Mouse (Mus musculus) spleen, adult 2 months (tissue): ENCODE data around the gene Krt33a. TPM values are rescaled to one million over a fixed set of nuclear protein-coding genes. Genes with fewer than 3 reads are reported as not detected.

ENCODE experiments used
- DNase-seq, 2 experiments: peaks; one replicate each; pipeline versions ENCODE4 v3.0.0 to v3.0.0-alpha.2; 2012 to 2021; ENCODE audit warnings: low spot score in 2 of 2, low read depth in 1 of 2
- H3K27ac ChIP-seq: fragments of 200-500 bp; 2 replicates; pipeline ENCODE4 v1.5.1; 2012; ENCODE audit warnings: low read length, inconsistent platforms; ENCODE audit not compliant: insufficient read depth
- H3K27me3 ChIP-seq: fragments of 200-500 bp; 2 replicates; pipeline ENCODE4 v1.6.1; 2012; ENCODE audit warnings: mild to moderate bottlenecking, moderate library complexity, low read length, inconsistent platforms; ENCODE audit not compliant: control insufficient read depth, insufficient read depth
- H3K36me3 ChIP-seq: fragments of 200-500 bp; 2 replicates; pipeline ENCODE4 v1.6.1; 2012; ENCODE audit warnings: mild to moderate bottlenecking, low read length, inconsistent platforms; ENCODE audit not compliant: control insufficient read depth, insufficient read depth
- H3K4me1 ChIP-seq: fragments of 200-500 bp; 2 replicates; pipeline ENCODE4 v1.6.1; 2011; ENCODE audit warnings: inconsistent platforms; ENCODE audit not compliant: control insufficient read depth, insufficient read depth, insufficient read length
- H3K4me3 ChIP-seq: fragments of 200-500 bp; 2 replicates; pipeline ENCODE4 v1.5.1; 2011; ENCODE audit warnings: mild to moderate bottlenecking, inconsistent platforms; ENCODE audit not compliant: insufficient read depth, insufficient read length; ENCODE audit errors: extremely low read depth
- CTCF ChIP-seq: fragments of 200-500 bp; IDR thresholded peaks from 2 replicates; pipeline ENCODE4 v1.5.1; 2011; ENCODE audit warnings: mild to moderate bottlenecking, inconsistent platforms; ENCODE audit not compliant: insufficient read depth, insufficient read length, insufficient replicate concordance; ENCODE audit errors: extremely low read depth
- POLR2A ChIP-seq: fragments of 200-500 bp; IDR thresholded peaks from 2 replicates; pipeline ENCODE4 v1.6.1; 2011; ENCODE audit warnings: low read depth, low read length, inconsistent platforms
- WGBS: fragments of 180-500 bp; shearing (Covaris S2); methylation state at CpG from one replicate; pipeline ENCODE4 v1.1.7; 2018; 5-methylcytosine and 5-hydroxymethylcytosine counted together
- polyA plus RNA-seq: library from polyadenylated mRNA; depleted of rRNA; stranded (reverse); fragments of >200 nt; gene quantifications from 2 replicates; pipeline ENCODE4 v1.2.3, GENCODE M21; 2012; rRNA removed

Krt33a gene
- polyA plus RNA-seq: not detected in 2 replicates

- Histone ChIP-seq H3K36me3 (no peaks in the 10 kb centered on the region), H3K4me1 (no peaks in the 10 kb centered on the region), H3K27me3 (no peaks in the 10 kb centered on the region), H3K27ac (no peak within 1 kb of the TSS), H3K4me3 (no peak within 1 kb of the TSS)
- TF ChIP-seq CTCF: no peak
- WGBS: 76% methylated on average over 4 of the region's 4 CpGs
- no peak for DNase-seq
These were observed at the start of gene Krt33a for GRCm38 (mm10) chr11:100016112-100016511. TSS of gene Krt33a (minus strand) at chr11:100016212.

GRCm38 (mm10) chr11:100058875-100059274 lies 42.9 kb upstream of the Krt33a start:
- WGBS: 81% methylated on average over 8 of the region's 8 CpGs
- no peak for TF ChIP-seq CTCF
- TF ChIP-seq POLR2A: no peak
- H3K27ac ChIP-seq: no peak overlapping the region
- no peaks in the 10 kb centered on the region for H3K27me3 ChIP-seq
- no peaks in the 10 kb centered on the region for H3K4me1 ChIP-seq
- H3K4me3 ChIP-seq: no peak overlapping the region
- no peaks in the 10 kb centered on the region for H3K36me3 ChIP-seq
- no peak for DNase-seq

- TF ChIP-seq CTCF (no peak), POLR2A (no peak)
- no peaks in the 10 kb centered on the region for H3K27me3 ChIP-seq
- 51% methylated on average over 9 of the region's 9 CpGs for WGBS
These were observed 40.0 kb upstream of the Krt33a start for GRCm38 (mm10) chr11:100055686-100056655.

GRCm38 (mm10) chr11:100050451-100050850 lies 34.4 kb upstream of the Krt33a start, which contains the start of gene Krt31:
TSS of gene Krt31 (minus strand) at chr11:100050551.
- Histone ChIP-seq H3K4me3 (no peak within 1 kb of the TSS), H3K4me1 (no peaks in the 10 kb centered on the region), H3K36me3 (no peaks in the 10 kb centered on the region), H3K27me3 (no peaks in the 10 kb centered on the region), H3K27ac (no peak within 1 kb of the TSS)
- TF ChIP-seq CTCF (no peak), POLR2A (no peak)
- 85% methylated on average over 3 of the region's 3 CpGs for WGBS
- no peak for DNase-seq

More at GRCm38 (mm10) chr11:100055686-100056655, 40.0 kb upstream of the Krt33a start:
- Histone ChIP-seq H3K4me3 (no peak overlapping the region), H3K27ac (no peak overlapping the region), H3K4me1 (no peaks in the 10 kb centered on the region), H3K36me3 (no peaks in the 10 kb centered on the region)
- DNase-seq: no peak

- no peak for DNase-seq
- H3K4me3 ChIP-seq: no peak overlapping the region
- H3K36me3 ChIP-seq: no peaks in the 10 kb centered on the region
- WGBS: 87% methylated on average over 2 of the region's 2 CpGs
- H3K27me3 ChIP-seq: no peaks in the 10 kb centered on the region
- TF ChIP-seq POLR2A (no peak), CTCF (no peak)
- no peak overlapping the region for H3K27ac ChIP-seq
- H3K4me1 ChIP-seq: no peaks in the 10 kb centered on the region
These were observed 31.2 kb upstream of the Krt33a start for GRCm38 (mm10) chr11:100047193-100047592.

GRCm38 (mm10) chr11:100046303-100046866 lies 30.4 kb upstream of the Krt33a start:
- no peak for DNase-seq
- Histone ChIP-seq H3K27me3 (no peaks in the 10 kb centered on the region), H3K36me3 (no peaks in the 10 kb centered on the region), H3K4me3 (no peak overlapping the region), H3K27ac (no peak overlapping the region), H3K4me1 (no peaks in the 10 kb centered on the region)
- WGBS: 74% methylated on average over 6 of the region's 6 CpGs
- no peak for TF ChIP-seq POLR2A
- no peak for TF ChIP-seq CTCF
